Mouse (Mus musculus) liver, adult 2 months (tissue): ENCODE data around the gene Emd. TPM values are rescaled to one million over a fixed set of nuclear protein-coding genes. Genes with fewer than 3 reads are reported as not detected.

Source experiments
- DNase-seq: peaks from one replicate; pipeline ENCODE4 v3.0.0-alpha.2; 2011; ENCODE audit warnings: low read depth, low spot score; ENCODE audit errors: extremely low read depth
- H3K27ac ChIP-seq: fragments of 200-500 bp; replicated peaks from 2 replicates; pipeline ENCODE4 v1.5.1; 2012; ENCODE audit warnings: low read depth, mild to moderate bottlenecking, control low read depth, inconsistent platforms, low read length; ENCODE audit not compliant: insufficient read depth
- H3K27me3 ChIP-seq: fragments of 200-500 bp; 2 replicates; pipeline ENCODE4 v1.6.1; 2012; ENCODE audit warnings: mild to moderate bottlenecking, moderate library complexity, low read length, inconsistent platforms; ENCODE audit not compliant: control insufficient read depth, insufficient read depth
- H3K36me3 ChIP-seq: fragments of 200-500 bp; 2 replicates; pipeline ENCODE4 v1.6.1; 2012; ENCODE audit warnings: low read length, inconsistent platforms; ENCODE audit not compliant: control insufficient read depth, insufficient read depth
- H3K4me1 ChIP-seq: fragments of 200-500 bp; 2 replicates; pipeline ENCODE4 v1.6.1; 2011; ENCODE audit warnings: low read length; ENCODE audit not compliant: control insufficient read depth, insufficient read depth
- H3K4me3 ChIP-seq: fragments of 200-500 bp; 2 replicates; pipeline ENCODE4 v1.5.1; 2011; ENCODE audit warnings: low read depth, mild to moderate bottlenecking, control low read depth, low read length, moderate library complexity; ENCODE audit not compliant: insufficient read depth
- H3K79me2 ChIP-seq: fragments of 200-500 bp; 2 replicates; pipeline ENCODE4 v1.6.1; 2012; ENCODE audit warnings: inconsistent platforms, mild to moderate bottlenecking, low read length, moderate library complexity; ENCODE audit not compliant: control insufficient read depth, insufficient read depth
- H3K9ac ChIP-seq: fragments of 200-500 bp; 2 replicates; pipeline ENCODE4 v1.6.1; 2012; ENCODE audit warnings: low read depth, mild to moderate bottlenecking, control low read depth, inconsistent platforms, low read length
- CTCF ChIP-seq: fragments of 200-500 bp; IDR thresholded peaks from 2 replicates; pipeline ENCODE4 v1.5.1; 2011; ENCODE audit warnings: low read depth, low read length, control low read depth
- POLR2A ChIP-seq: fragments of 200-500 bp; IDR thresholded peaks from 2 replicates; pipeline ENCODE4 v1.6.1; 2011; ENCODE audit warnings: low read length, control low read depth; ENCODE audit not compliant: insufficient read depth; ENCODE audit errors: extremely low read depth
- WGBS: fragments of 180-500 bp; shearing (Covaris S2); methylation state at CpG from one replicate; pipeline ENCODE4 v1.1.7; 2018; 5-methylcytosine and 5-hydroxymethylcytosine counted together
- polyA plus RNA-seq: library from polyadenylated mRNA; depleted of rRNA; stranded (reverse); fragments of >200 nt; gene quantifications from 2 replicates; pipeline ENCODE4 v1.2.3, GENCODE M21; 2012
- total RNA-seq: library from RNA; depleted of rRNA; stranded (reverse); fragments of >200 nt; gene quantifications from 2 replicates; pipeline ENCODE4 v1.2.3, GENCODE M21; 2014

The Emd gene
- total and polyA plus RNA-seq, 2 experiments, result 10.2 to 38.8 TPM

- DNase-seq, result no peak
- H3K9ac ChIP-seq, result peak overlapping the region; percentile 59
- under 1% methylated on average over 13 of the region's 14 CpGs for WGBS
- no peaks in the 10 kb centered on the region for H3K27me3 ChIP-seq
- no peak for TF ChIP-seq CTCF
- no peak for TF ChIP-seq POLR2A
- H3K4me3 ChIP-seq, result peak overlapping the region; percentile 67
- peak overlapping the region; percentile 52 for H3K27ac ChIP-seq
- H3K36me3 ChIP-seq, result no peaks in the 10 kb centered on the region
- H3K79me2 ChIP-seq, result peaks cover 3% of the 10 kb centered on the region; the same call in 1 of the 2 replicates
- H3K4me1 ChIP-seq, result peaks cover 6% of the 10 kb centered on the region; the same call in 1 of the 2 replicates
Measured at GRCm38 (mm10) chrX:74281041-74281731, 26.7 kb downstream of the Emd start.

GRCm38 (mm10) chrX:74281732-74282394, 27.4 kb downstream of the Emd start, which contains the start of the genes Taz and Dnase1l1:
Taz (plus strand) TSS chrX:74281912.
Dnase1l1 (minus strand) TSS chrX:74282337.
- H3K4me3 ChIP-seq, result peak within 1 kb of the TSS; percentile 67
- under 1% methylated on average over 16 of the region's 16 CpGs for WGBS
- H3K27ac ChIP-seq, result peak within 1 kb of the TSS; percentile 92
- H3K36me3 ChIP-seq, result no peaks in the 10 kb centered on the region
- TF ChIP-seq POLR2A (peak; percentile 34; the same call in 1 of the 2 replicates), CTCF (no peak)
- peak; percentile 88 for DNase-seq
- no peaks in the 10 kb centered on the region for H3K27me3 ChIP-seq
- peaks cover 6% of the 10 kb centered on the region; the same call in 1 of the 2 replicates for H3K4me1 ChIP-seq
- H3K79me2 ChIP-seq, result peaks cover 3% of the 10 kb centered on the region; the same call in 1 of the 2 replicates
- H3K9ac ChIP-seq, result peak within 1 kb of the TSS; percentile 91

- peak; percentile 80 for DNase-seq
- Histone ChIP-seq H3K9ac (peak overlapping the region; percentile 91), H3K27ac (peak overlapping the region; percentile 92), H3K4me3 (peak overlapping the region; percentile 67), H3K27me3 (no peaks in the 10 kb centered on the region), H3K79me2 (peaks cover 3% of the 10 kb centered on the region; the same call in 1 of the 2 replicates), H3K4me1 (peaks cover 6% of the 10 kb centered on the region; the same call in 1 of the 2 replicates), H3K36me3 (no peaks in the 10 kb centered on the region)
- WGBS, result 0% methylated on average over 39 of the region's 39 CpGs
- TF ChIP-seq CTCF (no peak), POLR2A (peak; percentile 51; the same call in 1 of the 2 replicates)
Measured at GRCm38 (mm10) chrX:74282395-74283091, 28.1 kb downstream of the Emd start.

GRCm38 (mm10) chrX:74283092-74283437, 28.6 kb downstream of the Emd start:
- Histone ChIP-seq H3K4me3 (peak overlapping the region; percentile 67), H3K27ac (peak overlapping the region; percentile 92), H3K27me3 (no peaks in the 10 kb centered on the region), H3K79me2 (peaks cover 3% of the 10 kb centered on the region; the same call in 1 of the 2 replicates), H3K36me3 (no peaks in the 10 kb centered on the region; the same call in 1 of the 2 replicates), H3K9ac (peak overlapping the region; percentile 91), H3K4me1 (peaks cover 6% of the 10 kb centered on the region; the same call in 1 of the 2 replicates)
- DNase-seq, result no peak
- WGBS, result 2% methylated on average over 5 of the region's 5 CpGs
- TF ChIP-seq POLR2A (no peak), CTCF (no peak)

- H3K27me3 ChIP-seq, result no peaks in the 10 kb centered on the region
- no peak for DNase-seq
- no peak overlapping the region for H3K9ac ChIP-seq
- no peak overlapping the region for H3K27ac ChIP-seq
- no peak overlapping the region for H3K4me3 ChIP-seq
- TF ChIP-seq CTCF (no peak), POLR2A (no peak)
- H3K4me1 ChIP-seq, result peaks cover 3% of the 10 kb centered on the region; the same call in 1 of the 2 replicates
- H3K79me2 ChIP-seq, result peaks cover 4% of the 10 kb centered on the region; the same call in 1 of the 2 replicates
- H3K36me3 ChIP-seq, result peaks cover 4% of the 10 kb centered on the region; the same call in 1 of the 2 replicates
- WGBS, result 87% methylated on average over 4 of the region's 4 CpGs
Measured at GRCm38 (mm10) chrX:74293431-74293830, 38.9 kb downstream of the Emd start.
